Mouse (Mus musculus): ENCODE results near the gene Gm2956. TPM values are rescaled to one million over a fixed set of nuclear protein-coding genes. Genes with fewer than 3 reads are reported as not detected.

The Gm2956 gene
- total RNA-seq (2023) = not detected

DNA sequence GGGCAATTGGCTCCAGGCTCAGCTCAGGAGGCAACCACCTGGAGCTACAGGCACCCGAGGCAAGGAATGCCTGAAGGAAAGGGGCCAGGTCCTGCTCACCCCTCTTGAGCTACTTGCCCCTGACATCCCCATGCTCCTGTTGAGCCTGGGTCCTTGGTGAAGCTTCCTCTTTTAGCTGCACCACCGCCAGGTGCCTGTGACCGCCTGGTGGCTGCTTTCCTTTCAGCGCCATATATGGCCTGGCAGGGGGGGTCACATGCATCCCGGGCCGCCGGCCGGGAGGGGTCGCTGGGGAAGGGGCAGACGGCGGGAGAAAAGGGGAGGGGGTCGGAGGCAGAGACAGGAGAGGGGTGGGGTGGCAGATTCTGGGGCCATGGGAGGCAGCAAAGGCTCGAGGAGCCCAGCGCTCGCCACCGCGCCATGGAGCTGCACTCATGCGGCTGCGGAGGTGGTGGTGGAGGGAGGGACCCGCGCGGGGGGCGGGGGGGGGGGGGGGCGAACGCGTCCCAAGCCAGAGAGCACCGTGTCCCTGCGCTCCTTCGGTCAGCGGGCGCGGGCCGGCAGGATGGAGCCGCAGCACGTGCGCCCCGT lies at the start of gene Gm2956:
Gm2956 (plus strand) TSS at position 541 of the 591 bp plus-strand sequence.

DNA sequence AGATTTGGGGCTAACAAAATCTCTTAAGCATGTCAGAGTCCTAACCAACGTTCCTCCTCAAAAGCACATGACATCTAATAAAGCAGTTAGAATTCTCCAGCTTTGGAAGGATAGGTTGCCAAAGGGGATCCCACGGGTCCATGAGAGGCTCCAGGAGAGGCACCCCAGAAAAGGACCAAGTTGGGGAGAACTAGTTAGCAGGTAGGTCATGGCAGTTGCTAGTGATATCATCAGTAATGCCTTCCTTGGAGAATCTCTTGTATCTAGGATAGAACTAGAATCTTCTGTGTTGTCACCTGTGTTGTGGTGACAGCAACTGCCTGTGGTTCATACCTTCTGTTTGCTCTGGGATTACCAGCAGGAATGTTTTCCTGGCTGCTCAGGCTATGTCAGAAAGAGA lies 62.4 kb downstream of the Gm2956 start, which contains the start of gene Gm10413:
Gm10413 (plus strand) TSS at position 301 of the 400 bp plus-strand sequence.

Other genes starting within 250 kb of the Gm2956 start
- gene Gm10340, start 198.6 kb upstream of the Gm2956 start, total RNA-seq (2023) = not detected
- gene Gm5795, start 144.4 kb upstream of the Gm2956 start, total RNA-seq (2023) = not detected
- gene D830030K20Rik, start 124.1 kb upstream of the Gm2956 start, total RNA-seq (2023) = not detected
- gene Gm10413, start 62.5 kb downstream of the Gm2956 start, total RNA-seq (2023) = not detected
- gene Gm10409, start 80.0 kb downstream of the Gm2956 start, total RNA-seq (2023) = not detected
- not detected for gene Gm3005, start 95.5 kb downstream of the Gm2956 start, total RNA-seq (2023)
- gene Gm10408, start 116.8 kb downstream of the Gm2956 start, total RNA-seq (2023) = not detected